Mouse (Mus musculus) cerebellum, adult 2 months (tissue): ENCODE measurements around the gene Tmem220. TPM values are rescaled to one million over a fixed set of nuclear protein-coding genes. Genes with fewer than 3 reads are reported as not detected.

Experiments
- DNase-seq, 2 experiments: peaks; one replicate each; pipeline ENCODE4 v3.0.0; 2021
- H3K27ac ChIP-seq: fragments of 200-500 bp; 2 replicates; pipeline ENCODE4 v1.5.1; 2012; ENCODE audit warnings: low read length, control low read depth, inconsistent platforms; ENCODE audit not compliant: insufficient read depth
- H3K27me3 ChIP-seq: fragments of 200-500 bp; 2 replicates; pipeline ENCODE4 v1.6.1; 2012; ENCODE audit warnings: inconsistent platforms, mild to moderate bottlenecking, low read length, moderate library complexity; ENCODE audit not compliant: control insufficient read depth, insufficient read depth
- H3K4me1 ChIP-seq: fragments of 200-500 bp; 2 replicates; pipeline ENCODE4 v1.6.1; 2011; ENCODE audit warnings: low read length; ENCODE audit not compliant: control insufficient read depth, insufficient read depth
- H3K4me3 ChIP-seq: fragments of 200-500 bp; replicated peaks from 2 replicates; pipeline ENCODE3; 2011; ENCODE audit warnings: mild to moderate bottlenecking, low read depth, low read length, control low read depth; ENCODE audit not compliant: insufficient read depth
- CTCF ChIP-seq: fragments of 200-500 bp; IDR thresholded peaks from 2 replicates; pipeline ENCODE4 v1.5.1; 2011; ENCODE audit warnings: low read depth, mild to moderate bottlenecking, control low read depth, low read length, moderate library complexity, borderline replicate concordance; ENCODE audit not compliant: insufficient read depth
- POLR2A ChIP-seq: fragments of 200-500 bp; IDR thresholded peaks from 2 replicates; pipeline ENCODE4 v1.6.1; 2011; ENCODE audit warnings: low read length, control low read depth, borderline replicate concordance; ENCODE audit not compliant: insufficient read depth
- WGBS: fragments of 180-500 bp; shearing (Covaris S2); methylation state at CpG from one replicate; pipeline ENCODE4 v1.1.7; 2018; 5-methylcytosine and 5-hydroxymethylcytosine counted together
- polyA plus RNA-seq: library from polyadenylated mRNA; depleted of rRNA; stranded (reverse); fragments of >200 nt; gene quantifications from 2 replicates; pipeline ENCODE4 v1.2.3, GENCODE M21; 2012

Tmem220 gene
- polyA plus RNA-seq, 1 experiment, result 0.75 TPM

DNA sequence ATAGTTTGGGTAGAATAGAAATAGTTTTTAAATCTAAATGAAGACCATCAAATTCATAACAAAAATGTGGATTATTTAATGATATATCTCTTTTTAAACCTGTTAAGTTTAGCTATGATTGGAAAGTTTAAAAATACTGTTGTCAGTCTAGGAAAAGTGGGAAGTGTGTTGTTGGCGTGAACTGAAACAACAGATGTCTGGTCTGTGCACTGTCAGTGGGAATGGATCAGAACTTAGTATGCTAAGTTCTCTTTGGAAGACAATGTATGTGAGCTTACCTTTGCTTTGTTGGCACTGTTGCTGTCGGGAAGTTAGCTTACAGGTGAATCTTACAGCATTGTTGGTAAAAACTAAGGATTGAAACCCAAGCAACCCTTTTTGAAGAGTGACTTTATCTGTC, 36.4 kb downstream of the Tmem220 start:
- DNase-seq, result no peak
- Histone ChIP-seq H3K27ac (no peak overlapping the region), H3K4me1 (no peaks in the 10 kb centered on the region), H3K4me3 (no peak overlapping the region), H3K27me3 (no peaks in the 10 kb centered on the region)
- 92% methylated on average over 2 of the region's 2 CpGs for WGBS
- no peak for TF ChIP-seq POLR2A
- TF ChIP-seq CTCF, result no peak

DNA sequence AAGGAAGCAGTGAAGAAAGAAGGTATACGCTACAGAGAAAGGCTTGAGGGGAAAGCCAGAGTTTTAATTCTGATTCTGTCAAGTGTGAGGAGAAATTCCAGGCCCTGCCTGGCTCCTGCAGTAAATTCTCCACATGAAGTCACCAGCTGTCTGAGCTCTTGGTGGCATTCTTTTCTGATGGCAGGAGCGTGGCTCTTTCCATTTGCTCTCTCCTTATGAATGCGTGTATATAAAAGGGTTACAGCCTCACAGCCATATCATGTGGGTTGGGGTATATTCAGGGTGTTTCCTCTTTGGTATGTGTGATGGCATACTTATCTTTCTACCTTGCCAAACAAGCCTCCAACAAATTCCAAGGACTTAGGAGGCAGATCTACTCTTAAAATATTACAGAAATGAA, 37.8 kb downstream of the Tmem220 start:
- Histone ChIP-seq H3K4me1 (no peaks in the 10 kb centered on the region), H3K4me3 (no peak overlapping the region), H3K27ac (no peak overlapping the region), H3K27me3 (no peaks in the 10 kb centered on the region)
- no peak for DNase-seq
- no peak for TF ChIP-seq POLR2A
- no peak for TF ChIP-seq CTCF
- WGBS, result 68% methylated on average over 3 of the region's 3 CpGs

DNA sequence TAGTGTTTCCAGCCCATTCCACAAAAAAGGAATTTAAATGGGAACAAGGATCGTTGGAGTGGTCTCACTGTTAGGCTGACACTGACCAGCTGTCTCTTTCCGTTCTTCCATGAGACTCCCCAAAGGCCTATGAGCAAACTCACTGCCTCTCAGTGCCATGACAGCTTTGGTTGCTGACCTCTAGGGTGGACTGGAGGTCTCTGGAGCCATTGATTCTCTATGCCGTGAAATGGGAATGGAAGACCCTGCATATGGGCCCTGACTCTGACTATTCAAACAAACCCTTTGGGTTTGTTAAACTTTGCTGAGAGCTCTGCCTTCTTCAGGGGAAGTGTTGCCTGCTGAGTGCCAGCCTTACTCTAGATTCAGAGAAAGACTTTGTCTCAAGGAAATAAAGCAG, 42.8 kb downstream of the Tmem220 start:
- H3K4me3 ChIP-seq, result no peak overlapping the region
- 57% methylated on average over 3 of the region's 3 CpGs for WGBS
- H3K4me1 ChIP-seq, result no peaks in the 10 kb centered on the region
- no peak overlapping the region for H3K27ac ChIP-seq
- no peaks in the 10 kb centered on the region for H3K27me3 ChIP-seq
- DNase-seq, result no peak
- no peak for TF ChIP-seq POLR2A
- TF ChIP-seq CTCF, result no peak

- TF ChIP-seq CTCF, result no peak
- no peak for TF ChIP-seq POLR2A
- 12% methylated on average over 15 of the region's 15 CpGs for WGBS
- H3K4me3 ChIP-seq, result no peak overlapping the region
- no peaks in the 10 kb centered on the region; the same call in 1 of the 2 replicates for H3K4me1 ChIP-seq
- no peak for DNase-seq
- no peaks in the 10 kb centered on the region for H3K27me3 ChIP-seq
- H3K27ac ChIP-seq, result no peak overlapping the region
Measured at GRCm38 (mm10) chr11:67072615-67073130, 47.7 kb downstream of the Tmem220 start.

GRCm38 (mm10) chr11:67075036-67075435, 50.1 kb downstream of the Tmem220 start:
- no peak for DNase-seq
- no peak overlapping the region for H3K4me3 ChIP-seq
- TF ChIP-seq CTCF, result no peak
- TF ChIP-seq POLR2A, result no peak
- H3K27me3 ChIP-seq, result no peaks in the 10 kb centered on the region
- no peak overlapping the region for H3K27ac ChIP-seq
- 36% methylated on average over 3 of the region's 3 CpGs for WGBS
- no peaks in the 10 kb centered on the region; the same call in 1 of the 2 replicates for H3K4me1 ChIP-seq

- Histone ChIP-seq H3K27me3 (no peaks in the 10 kb centered on the region), H3K4me3 (no peak overlapping the region), H3K27ac (no peak overlapping the region), H3K4me1 (no peaks in the 10 kb centered on the region; the same call in 1 of the 2 replicates)
- 91% methylated on average over 5 of the region's 5 CpGs for WGBS
- no peak for DNase-seq
- TF ChIP-seq POLR2A (no peak), CTCF (no peak)
Measured at GRCm38 (mm10) chr11:67076781-67077180, 51.8 kb downstream of the Tmem220 start.

DNA sequence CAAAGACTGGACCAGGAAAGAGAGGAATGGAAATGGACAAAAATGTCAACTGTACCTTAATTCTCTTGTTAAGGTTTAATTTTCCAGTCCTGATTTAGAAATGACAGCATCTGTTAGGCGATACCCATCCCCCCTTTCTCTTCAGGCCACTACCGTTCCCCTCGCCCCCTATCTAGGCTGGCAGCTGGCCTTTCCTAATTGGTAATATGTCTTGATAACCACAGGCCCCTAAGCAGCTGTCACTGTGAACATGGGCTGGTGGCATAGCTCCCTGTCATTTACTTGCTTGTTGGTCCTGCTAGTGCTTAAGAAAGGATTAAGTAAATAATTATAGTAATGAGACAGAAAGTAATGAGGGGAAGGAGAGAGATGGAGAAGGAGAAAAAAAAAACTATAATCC, 52.5 kb downstream of the Tmem220 start:
- Histone ChIP-seq H3K4me1 (no peaks in the 10 kb centered on the region; the same call in 1 of the 2 replicates), H3K27me3 (no peaks in the 10 kb centered on the region), H3K4me3 (no peak overlapping the region), H3K27ac (no peak overlapping the region)
- TF ChIP-seq POLR2A (no peak), CTCF (no peak)
- WGBS, result 52% methylated on average over 3 of the region's 3 CpGs
- no peak for DNase-seq

- no peak for TF ChIP-seq POLR2A
- WGBS, result 93% methylated on average over 5 of the region's 5 CpGs
- no peaks in the 10 kb centered on the region; the same call in 1 of the 2 replicates for H3K4me1 ChIP-seq
- H3K4me3 ChIP-seq, result no peak within 1 kb of the TSS
- H3K27ac ChIP-seq, result no peak within 1 kb of the TSS
- DNase-seq, result no peak
- H3K27me3 ChIP-seq, result no peaks in the 10 kb centered on the region
Measured at GRCm38 (mm10) chr11:67078000-67078399, 53.0 kb downstream of the Tmem220 start, which contains the start of gene Myh3. Gene Myh3 (plus strand): TSS chr11:67078300.

DNA sequence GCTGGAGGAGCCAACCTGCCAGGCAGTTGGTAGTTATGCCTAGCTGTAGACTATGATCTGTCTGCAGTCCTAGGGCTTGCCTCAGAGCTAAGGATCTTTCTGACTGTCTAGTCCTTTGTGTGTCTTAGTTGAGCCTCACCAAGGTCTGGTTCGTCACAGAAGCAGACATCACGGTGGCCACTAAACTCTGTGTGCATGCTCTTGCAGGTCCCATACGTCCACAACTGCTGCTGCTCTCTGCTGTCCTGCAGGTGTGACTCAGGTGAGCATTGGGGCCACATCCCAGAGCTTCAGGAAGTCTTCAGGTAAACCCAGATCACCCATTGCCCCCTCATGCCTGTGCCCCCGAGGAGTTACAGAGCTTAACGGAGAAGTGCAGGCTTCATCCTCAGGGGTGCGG, 53.9 kb downstream of the Tmem220 start:
- H3K27me3 ChIP-seq, result no peaks in the 10 kb centered on the region
- no peak for TF ChIP-seq POLR2A
- WGBS, result 96% methylated on average over 6 of the region's 6 CpGs
- H3K27ac ChIP-seq, result no peak overlapping the region
- no peak overlapping the region for H3K4me3 ChIP-seq
- H3K4me1 ChIP-seq, result no peaks in the 10 kb centered on the region; the same call in 1 of the 2 replicates
- DNase-seq, result no peak
